In the genomic region with DNA sequence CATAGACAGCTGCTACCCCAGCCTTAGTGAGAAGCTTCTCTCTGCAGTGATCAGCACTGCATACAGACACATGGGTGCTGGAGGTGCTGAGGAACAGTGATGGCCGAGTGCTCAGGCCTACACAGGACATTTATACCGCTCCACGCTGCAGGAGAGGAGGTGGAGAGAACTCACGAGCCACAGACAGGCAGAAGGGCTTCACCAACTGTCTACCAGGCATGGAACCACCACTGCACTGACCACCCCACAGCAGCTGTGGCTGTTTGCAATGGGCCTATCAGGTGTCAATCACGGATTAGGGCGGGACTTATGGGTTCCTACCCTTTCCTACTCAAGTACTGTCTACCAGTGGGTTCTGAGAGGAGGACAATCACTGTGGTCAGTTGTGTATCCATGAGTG, we compare ENCODE assay signal across 38 mouse cellular contexts. TPM values are rescaled to one million over a fixed set of nuclear protein-coding genes. Genes with fewer than 3 reads are reported as not detected.
"Had no signal": no experiment of that assay in that cellular context is flagged by ENCODE, and none has a peak within 500 bp of the region (broad histone marks: within the 10 kb centered on the region; RNA-seq: fewer than 3 reads in every experiment).

No protein-coding gene starts in this region.

- H3K4me1 ChIP-seq: hindbrain, embryonic 10.5 days; hindbrain, embryonic 12.5 days; intestine, embryonic 15.5 days; limb, embryonic 13.5 days; liver, embryonic 13.5 days; liver, embryonic 15.5 days had no signal

- H3K9ac ChIP-seq: hindbrain, embryonic 12.5 days; hindbrain, embryonic 14.5 days; intestine, embryonic 15.5 days; limb, embryonic 13.5 days; liver, embryonic 13.5 days; liver, embryonic 15.5 days had no signal

- H3K27ac ChIP-seq: hindbrain, embryonic 10.5 days; hindbrain, embryonic 12.5 days; hindbrain, embryonic 14.5 days; intestine, embryonic 15.5 days; layer of hippocampus, adult 2 months; left cerebral cortex, adult 2 months; limb, embryonic 13.5 days; liver, embryonic 13.5 days; liver, embryonic 15.5 days had no signal

- ATAC-seq: hindbrain, embryonic 16.5 days; inflammation-experienced regulatory T-cells, adult 6 months; intestine, embryonic 15.5 days; intestine, postnatal 0 days had no signal

- DNase-seq: gastrocnemius, postnatal 10 days; gastrocnemius, postnatal 25 days; heart, adult 18-20 months; heart, postnatal 10 days; heart, postnatal 4 days; kidney, adult 18-20 months; kidney, adult 8-10 months; kidney, postnatal 10 days; kidney, postnatal 25 days; kidney, postnatal 4 days; liver; liver, embryonic 13.5 days had no signal

- H3K4me2 ChIP-seq: heart, embryonic 11.5 days; hindbrain, embryonic 12.5 days; hindbrain, embryonic 14.5 days; intestine, embryonic 15.5 days; limb, embryonic 13.5 days; liver, embryonic 11.5 days; liver, embryonic 13.5 days; liver, embryonic 15.5 days had no signal

- H3K4me3 ChIP-seq: hindbrain, embryonic 10.5 days; hindbrain, embryonic 12.5 days; intestine, embryonic 15.5 days; layer of hippocampus, adult 2 months; left cerebral cortex, adult 2 months; limb, embryonic 13.5 days; liver, embryonic 13.5 days; liver, embryonic 15.5 days had no signal

- H3K27me3 ChIP-seq: hindbrain, embryonic 12.5 days; intestine, embryonic 15.5 days; limb, embryonic 13.5 days; liver, embryonic 13.5 days; liver, embryonic 15.5 days had no signal

- H3K9me3 ChIP-seq: hindbrain, embryonic 10.5 days; hindbrain, embryonic 12.5 days; intestine, embryonic 15.5 days; limb, embryonic 13.5 days; liver, embryonic 13.5 days; liver, embryonic 15.5 days had no signal

RNA-seq across cellular contexts. Expression of a gene that starts 10.6 kb away (rescaled TPM):
- total RNA-seq: gastrocnemius, adult 18-20 months; gastrocnemius, postnatal 10 days; gastrocnemius, postnatal 25 days; gastrocnemius, postnatal 4 days; granulocyte monocyte progenitor cell, adult 5-6 weeks; heart, adult 18-20 months; heart, postnatal 10 days; heart, postnatal 25 days; heart, postnatal 4 days; layer of hippocampus, adult 2 months; layer of hippocampus, postnatal 10 days; layer of hippocampus, postnatal 25 days; left cerebral cortex, adult 2 months; left cerebral cortex, postnatal 14 days; left cerebral cortex, postnatal 36 days had no signal
- polyA plus RNA-seq: heart, embryonic 11.5 days; heart, embryonic 14.5 days; heart, embryonic 16.5 days; hindbrain, embryonic 10.5 days; hindbrain, embryonic 12.5 days; hindbrain, embryonic 14.5 days; hindbrain, embryonic 16.5 days; inflammation-experienced regulatory T-cells, adult 6 months; intestine, embryonic 15.5 days; intestine, postnatal 0 days; kidney, embryonic 14.5 days; kidney, embryonic 16.5 days; limb, embryonic 11.5 days; limb, embryonic 13.5 days; liver, embryonic 11.5 days; liver, embryonic 13.5 days; liver, embryonic 15.5 days had no signal
